ENCODE assay signal across 9 mouse cellular contexts in genomic region chr16:45196816-45197215, GRCm38 (mm10). TPM values are rescaled to one million over a fixed set of nuclear protein-coding genes. Genes with fewer than 3 reads are reported as not detected.
A peak's percentile ranks its signal among the peaks of the same experiment; 100 is the strongest.
DNase-seq lines count a peak whose midpoint lies in the region; ATAC-seq and TF ChIP-seq lines count a peak whose summit lies in the region.
"Had no signal": no experiment of that assay in that cellular context is flagged by ENCODE, and none has a peak within 500 bp of the region (broad histone marks: within the 10 kb centered on the region; RNA-seq: fewer than 3 reads in every experiment).

No protein-coding gene starts in this region.

- peak; percentile 67; the same call in 1 of the 2 replicates for ATAC-seq in kidney, embryonic 15.5 days (replicated peaks; ENCODE audit: low FRiP score)
- ATAC-seq in limb, embryonic 13.5 days (ENCODE audit: low FRiP score, low read depth) = peak; percentile 62; the same call in 1 of the 2 replicates

- no peak for TF ChIP-seq POLR2A in thymus, adult 2 months (IDR thresholded peaks at IDR 0.05; ENCODE audit: control insufficient read depth, extremely low read depth, insufficient read depth, low read length, poor library complexity)

- no peak overlapping the region for H3K4me2 ChIP-seq in kidney, embryonic 15.5 days
- H3K4me2 ChIP-seq in limb, embryonic 13.5 days (replicated peaks) = no peak overlapping the region
- H3K4me2 ChIP-seq: heart, embryonic 13.5 days had no signal

- no peak overlapping the region for H3K4me3 ChIP-seq in kidney, embryonic 15.5 days (replicated peaks)
- no peak overlapping the region for H3K4me3 ChIP-seq in limb, embryonic 13.5 days
- H3K4me3 ChIP-seq in thymus, adult 2 months (ENCODE audit: control insufficient read depth, insufficient read depth, low read length) = no peak overlapping the region
- H3K4me3 ChIP-seq: heart, embryonic 13.5 days had no signal

- 34% methylated on average over 6 of the region's 6 CpGs for WGBS in kidney, embryonic 15.5 days
- WGBS in limb, embryonic 13.5 days = 40% methylated on average over 6 of the region's 6 CpGs
- 42% methylated on average over 6 of the region's 6 CpGs for WGBS in thymus, adult 2 months

- H3K36me3 ChIP-seq in kidney, embryonic 15.5 days = no peaks in the 10 kb centered on the region
- no peaks in the 10 kb centered on the region for H3K36me3 ChIP-seq in limb, embryonic 13.5 days
- no peaks in the 10 kb centered on the region; the same call in 1 of the 2 replicates for H3K36me3 ChIP-seq in thymus, adult 2 months (ENCODE audit: control insufficient read depth, insufficient read depth, low read length)
- H3K36me3 ChIP-seq: heart, embryonic 13.5 days had no signal

- no peaks in the 10 kb centered on the region for H3K27me3 ChIP-seq in kidney, embryonic 15.5 days
- no peaks in the 10 kb centered on the region for H3K27me3 ChIP-seq in limb, embryonic 13.5 days
- no peaks in the 10 kb centered on the region for H3K27me3 ChIP-seq in thymus, adult 2 months (ENCODE audit: control insufficient read depth, insufficient read depth, low read length)
- H3K27me3 ChIP-seq: heart, embryonic 13.5 days had no signal

- no peak overlapping the region for H3K27ac ChIP-seq in kidney, embryonic 15.5 days
- no peak overlapping the region for H3K27ac ChIP-seq in limb, embryonic 13.5 days
- H3K27ac ChIP-seq in thymus, adult 2 months (ENCODE audit: control insufficient read depth, insufficient read depth, low read length) = no peak overlapping the region
- H3K27ac ChIP-seq: heart, embryonic 13.5 days had no signal

- TF ChIP-seq CTCF in thymus, adult 2 months (IDR thresholded peaks at IDR 0.05; ENCODE audit: borderline replicate concordance, control insufficient read depth, extremely low read depth, insufficient read depth, low read length, poor library complexity) = no peak

- H3K9ac ChIP-seq in kidney, embryonic 15.5 days = no peak overlapping the region
- H3K9ac ChIP-seq in limb, embryonic 13.5 days = no peak overlapping the region
- H3K9ac ChIP-seq: heart, embryonic 13.5 days had no signal

- H3K4me1 ChIP-seq in kidney, embryonic 15.5 days = no peaks in the 10 kb centered on the region
- no peaks in the 10 kb centered on the region for H3K4me1 ChIP-seq in limb, embryonic 13.5 days
- no peaks in the 10 kb centered on the region for H3K4me1 ChIP-seq in thymus, adult 2 months (replicated peaks; ENCODE audit: control insufficient read depth, insufficient read depth, low read length)
- H3K4me1 ChIP-seq: heart, embryonic 13.5 days had no signal

- peak; percentile 88 for DNase-seq in CD4-positive, CD25-positive, alpha-beta regulatory T cell, adult 2 months (ENCODE audit: low read depth, low spot score)
- DNase-seq in adrenal gland, adult 2 months = peak; percentile 58
- peak; percentile 92 for DNase-seq in embryo, embryonic 10.5 days (ENCODE audit: low spot score)
- peak; percentile 84 for DNase-seq in heart, adult 8-10 months (ENCODE audit: low spot score)
- DNase-seq in neural tube, embryonic 10.5 days (ENCODE audit: extremely low spot score, low spot score) = peak; percentile 51
- peak; percentile 68 for DNase-seq in thymus, adult 2 months

- no peaks in the 10 kb centered on the region for H3K9me3 ChIP-seq in kidney, embryonic 15.5 days (replicated peaks)
- H3K9me3 ChIP-seq in limb, embryonic 13.5 days = no peaks in the 10 kb centered on the region
- H3K9me3 ChIP-seq: heart, embryonic 13.5 days had no signal

RNA-seq across cellular contexts. Expression of gene Btla, which starts 27.3 kb away (rescaled TPM):
- total RNA-seq in adrenal gland, adult 2 months (2021) = under 1 TPM; 0.40 to 0.48 TPM
- polyA plus RNA-seq in adrenal gland, adult 2 months (2012; rRNA removed) = 0.03 TPM in 1 of 2 replicates, not detected in the other
- total RNA-seq in heart, adult 8-10 months (2022) = under 1 TPM; 0.37 to 0.43 (median 0.39) TPM
- 0.06 and 0.13 TPM in 2 replicates for polyA plus RNA-seq in kidney, embryonic 15.5 days (2015; fragmentation: Nextera tagmentation; extraction: Ambion mirVana)
- 0.34 and 0.78 TPM in 2 replicates for polyA plus RNA-seq in limb, embryonic 13.5 days (2015; fragmentation: Nextera tagmentation; extraction: Ambion mirVana)
- polyA plus RNA-seq in thymus, adult 2 months (2012; rRNA removed) = 4.2 and 5.0 TPM in 2 replicates

RNA-seq across cellular contexts. Expression of gene Atg3, which starts 38.2 kb away (rescaled TPM):
- 10 to 100 TPM; 52.5 to 62.2 TPM for total RNA-seq in adrenal gland, adult 2 months (2021)
- 44.0 and 55.5 TPM in 2 replicates for polyA plus RNA-seq in adrenal gland, adult 2 months (2012; rRNA removed)
- 10 to 100 TPM; 21.6 to 24.2 (median 22.4) TPM for total RNA-seq in heart, adult 8-10 months (2022)
- 32.8 and 33.9 TPM in 2 replicates for polyA plus RNA-seq in kidney, embryonic 15.5 days (2015; fragmentation: Nextera tagmentation; extraction: Ambion mirVana)
- polyA plus RNA-seq in limb, embryonic 13.5 days (2015; fragmentation: Nextera tagmentation; extraction: Ambion mirVana) = 33.0 and 34.2 TPM in 2 replicates
- 25.8 and 37.7 TPM in 2 replicates for polyA plus RNA-seq in thymus, adult 2 months (2012; rRNA removed)

RNA-seq across cellular contexts. Expression of gene Slc35a5, which starts 38.3 kb away (rescaled TPM):
- 10 to 100 TPM; 29.4 to 35.2 TPM for total RNA-seq in adrenal gland, adult 2 months (2021)
- polyA plus RNA-seq in adrenal gland, adult 2 months (2012; rRNA removed) = 4.7 and 5.7 TPM in 2 replicates
- 10 to 100 TPM in 2 of 4 experiments, 1 to 10 TPM in 2; 8.8 to 12.6 (median 10.2) TPM for total RNA-seq in heart, adult 8-10 months (2022)
- polyA plus RNA-seq in kidney, embryonic 15.5 days (2015; fragmentation: Nextera tagmentation; extraction: Ambion mirVana) = 19.9 and 21.3 TPM in 2 replicates
- polyA plus RNA-seq in limb, embryonic 13.5 days (2015; fragmentation: Nextera tagmentation; extraction: Ambion mirVana) = 15.5 and 15.6 TPM in 2 replicates
- 17.6 and 22.7 TPM in 2 replicates for polyA plus RNA-seq in thymus, adult 2 months (2012; rRNA removed)
